Mouse (Mus musculus) neural tube, embryonic 15.5 days (tissue): ENCODE data around the gene Klf6. TPM values are rescaled to one million over a fixed set of nuclear protein-coding genes. Genes with fewer than 3 reads are reported as not detected.

Source experiments
- ATAC-seq: fragments of 200-750 bp; cut with Nextera tagmentation; 2 replicates; pipeline ENCODE4 v1.8.0; 2017; ENCODE audit warnings: mild to moderate bottlenecking, moderate TSS enrichment, moderate library complexity; ENCODE audit not compliant: low FRiP score
- H3K27ac ChIP-seq: fragments of 300-500 bp; sonication (generic); replicated peaks from 2 replicates; pipeline ENCODE4 v1.5.1; 2015; ENCODE audit warnings: mild to moderate bottlenecking, inconsistent platforms
- H3K27me3 ChIP-seq: fragments of 300-500 bp; sonication (generic); replicated peaks from 2 replicates; pipeline ENCODE4 v1.6.1; 2015; ENCODE audit warnings: inconsistent platforms
- H3K36me3 ChIP-seq: fragments of 300-500 bp; sonication (generic); 2 replicates; pipeline ENCODE4 v1.6.1; 2015; ENCODE audit warnings: inconsistent platforms
- H3K4me1 ChIP-seq: fragments of 300-500 bp; sonication (generic); 2 replicates; pipeline ENCODE4 v1.6.1; 2015; ENCODE audit warnings: inconsistent platforms
- H3K4me2 ChIP-seq: fragments of 300-500 bp; sonication (generic); 2 replicates; pipeline ENCODE4 v1.6.1; 2015; ENCODE audit warnings: inconsistent platforms, mild to moderate bottlenecking, moderate library complexity
- H3K4me3 ChIP-seq: fragments of 300-500 bp; sonication (generic); replicated peaks from 2 replicates; pipeline ENCODE4 v1.5.1; 2015; ENCODE audit warnings: mild to moderate bottlenecking, inconsistent platforms
- H3K9ac ChIP-seq: fragments of 300-500 bp; sonication (generic); replicated peaks from 2 replicates; pipeline ENCODE4 v1.6.1; 2015; ENCODE audit warnings: mild to moderate bottlenecking, inconsistent platforms
- H3K9me3 ChIP-seq: fragments of 300-500 bp; sonication (generic); replicated peaks from 2 replicates; pipeline ENCODE4 v1.6.1; 2016; ENCODE audit warnings: inconsistent platforms
- WGBS: fragments of 180-500 bp; shearing (Covaris S2); methylation state at CpG from one replicate; pipeline ENCODE4 v1.1.7; 2015; ENCODE audit warnings: mixed read lengths; 5-methylcytosine and 5-hydroxymethylcytosine counted together
- polyA plus RNA-seq: library from polyadenylated mRNA; unstranded; fragments of >200 nt; fragmentation: Nextera tagmentation; extraction: Ambion mirVana; gene quantifications from 2 replicates; pipeline ENCODE4 v1.2.1, GENCODE M21; 2015

Gene Klf6
- polyA plus RNA-seq, 1 experiment from 2014 or later = 88.2 TPM

- Histone ChIP-seq H3K4me1 (no peaks in the 10 kb centered on the region), H3K9me3 (no peaks in the 10 kb centered on the region), H3K27ac (no peak overlapping the region), H3K4me3 (no peak overlapping the region), H3K36me3 (no peaks in the 10 kb centered on the region), H3K4me2 (no peak overlapping the region), H3K9ac (no peak overlapping the region), H3K27me3 (no peaks in the 10 kb centered on the region)
- no peak for ATAC-seq
- WGBS = 93% methylated on average over 4 of the region's 4 CpGs
Observed at GRCm38 (mm10) chr13:5886810-5887209, 25.5 kb downstream of the Klf6 start.

GRCm38 (mm10) chr13:5888164-5888563 lies 26.9 kb downstream of the Klf6 start:
- Histone ChIP-seq H3K27me3 (no peaks in the 10 kb centered on the region), H3K27ac (no peak overlapping the region), H3K9me3 (no peaks in the 10 kb centered on the region), H3K4me1 (no peaks in the 10 kb centered on the region), H3K9ac (no peak overlapping the region), H3K4me3 (no peak overlapping the region), H3K36me3 (no peaks in the 10 kb centered on the region), H3K4me2 (no peak overlapping the region)
- 86% methylated on average over 5 of the region's 5 CpGs for WGBS
- no peak for ATAC-seq

DNA sequence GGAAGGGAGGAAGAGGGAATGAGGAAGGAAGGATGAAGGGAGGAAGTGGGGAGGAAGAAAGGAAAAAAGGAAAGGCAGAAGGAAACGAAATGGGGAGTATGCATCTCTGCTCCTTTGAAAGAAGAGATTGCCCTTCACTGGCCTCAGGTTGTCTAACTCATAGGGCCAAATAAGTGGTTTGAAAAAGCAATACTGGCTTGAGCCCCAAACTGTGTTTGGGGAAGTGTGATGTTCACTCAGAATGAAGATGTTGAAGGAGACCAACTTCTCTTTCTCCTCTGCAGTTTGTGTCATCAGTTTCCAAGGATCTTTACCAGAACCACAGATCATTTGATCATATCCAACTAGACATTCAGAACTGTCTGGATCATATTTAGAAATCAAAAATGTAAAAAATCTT lies 27.4 kb downstream of the Klf6 start:
- Histone ChIP-seq H3K4me2 (no peak overlapping the region), H3K9me3 (no peaks in the 10 kb centered on the region), H3K9ac (no peak overlapping the region), H3K27me3 (no peaks in the 10 kb centered on the region), H3K4me3 (no peak overlapping the region), H3K36me3 (no peaks in the 10 kb centered on the region), H3K4me1 (no peaks in the 10 kb centered on the region), H3K27ac (no peak overlapping the region)
- 86% methylated on average over 1 of the region's 1 CpGs for WGBS
- no peak for ATAC-seq

GRCm38 (mm10) chr13:5890035-5890434 lies 28.8 kb downstream of the Klf6 start:
- Histone ChIP-seq H3K36me3 (no peaks in the 10 kb centered on the region), H3K9me3 (no peaks in the 10 kb centered on the region), H3K27me3 (no peaks in the 10 kb centered on the region), H3K4me2 (no peak overlapping the region), H3K4me3 (no peak overlapping the region), H3K27ac (no peak overlapping the region), H3K4me1 (no peaks in the 10 kb centered on the region), H3K9ac (no peak overlapping the region)
- 67% methylated on average over 3 of the region's 3 CpGs for WGBS
- no peak for ATAC-seq

DNA sequence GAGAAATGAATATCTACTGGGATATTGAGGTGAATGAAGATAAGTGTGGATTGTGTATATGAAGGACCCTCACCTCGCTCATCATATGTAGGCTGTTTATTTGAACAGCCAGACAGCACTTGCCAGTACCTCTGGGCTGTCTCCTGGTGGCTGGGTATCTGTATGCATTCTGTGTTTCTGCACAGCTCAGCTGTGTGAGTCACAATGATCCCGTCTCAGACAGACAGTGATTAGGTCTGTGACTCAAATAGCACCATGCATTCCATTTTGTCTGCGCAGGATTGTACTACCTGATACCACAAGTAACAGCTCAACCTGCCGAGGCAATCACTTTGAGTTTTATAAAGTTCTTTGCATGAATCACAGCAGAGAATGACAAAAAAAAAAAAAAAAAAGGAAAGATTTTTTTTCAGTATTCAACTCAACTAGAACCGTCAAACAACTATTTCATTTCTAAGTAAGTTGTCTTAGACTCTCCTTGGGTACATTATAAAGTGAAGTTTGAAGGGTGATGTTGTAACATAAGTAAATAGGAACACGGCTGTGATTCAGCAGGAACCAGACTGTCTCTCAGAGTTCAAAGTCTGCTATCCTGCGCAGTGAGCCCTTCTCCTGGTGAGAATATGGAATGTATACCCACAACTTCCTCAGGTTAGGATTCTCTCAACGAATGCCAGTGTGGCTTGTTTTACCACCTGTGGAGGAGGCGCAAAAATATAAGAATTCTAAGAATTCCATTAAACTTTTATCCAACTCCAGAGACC lies 31.6 kb downstream of the Klf6 start:
- Histone ChIP-seq H3K9ac (no peak overlapping the region), H3K27me3 (no peaks in the 10 kb centered on the region), H3K4me2 (no peak overlapping the region), H3K36me3 (no peaks in the 10 kb centered on the region), H3K4me3 (no peak overlapping the region), H3K27ac (no peak overlapping the region), H3K9me3 (no peaks in the 10 kb centered on the region), H3K4me1 (no peaks in the 10 kb centered on the region)
- ATAC-seq = no peak
- WGBS = 86% methylated on average over 9 of the region's 9 CpGs

- H3K4me3 ChIP-seq = no peak overlapping the region
- no peak overlapping the region for H3K9ac ChIP-seq
- no peaks in the 10 kb centered on the region for H3K36me3 ChIP-seq
- no peaks in the 10 kb centered on the region for H3K9me3 ChIP-seq
- H3K27me3 ChIP-seq = no peaks in the 10 kb centered on the region
- H3K4me1 ChIP-seq = no peaks in the 10 kb centered on the region
- 83% methylated on average over 3 of the region's 3 CpGs for WGBS
- no peak overlapping the region for H3K4me2 ChIP-seq
- ATAC-seq = no peak
- no peak overlapping the region for H3K27ac ChIP-seq
Observed at GRCm38 (mm10) chr13:5894910-5895309, 33.6 kb downstream of the Klf6 start.

GRCm38 (mm10) chr13:5895851-5896250 lies 34.6 kb downstream of the Klf6 start:
- Histone ChIP-seq H3K4me2 (no peak overlapping the region), H3K27ac (no peak overlapping the region), H3K36me3 (no peaks in the 10 kb centered on the region), H3K27me3 (no peaks in the 10 kb centered on the region), H3K4me3 (no peak overlapping the region), H3K4me1 (no peaks in the 10 kb centered on the region), H3K9me3 (no peaks in the 10 kb centered on the region), H3K9ac (no peak overlapping the region)
- 42% methylated on average over 3 of the region's 3 CpGs for WGBS
- ATAC-seq = no peak

GRCm38 (mm10) chr13:5897176-5897959 lies 36.1 kb downstream of the Klf6 start:
- Histone ChIP-seq H3K9ac (no peak overlapping the region), H3K9me3 (no peaks in the 10 kb centered on the region), H3K4me1 (no peaks in the 10 kb centered on the region), H3K36me3 (no peaks in the 10 kb centered on the region), H3K4me3 (no peak overlapping the region), H3K27me3 (no peaks in the 10 kb centered on the region), H3K27ac (no peak overlapping the region), H3K4me2 (no peak overlapping the region)
- no peak for ATAC-seq
- 73% methylated on average over 14 of the region's 14 CpGs for WGBS

GRCm38 (mm10) chr13:5899021-5899420 lies 37.7 kb downstream of the Klf6 start:
- H3K4me2 ChIP-seq = no peak overlapping the region
- H3K4me3 ChIP-seq = no peak overlapping the region
- ATAC-seq = no peak
- no peaks in the 10 kb centered on the region for H3K9me3 ChIP-seq
- no peak overlapping the region for H3K9ac ChIP-seq
- H3K27ac ChIP-seq = no peak overlapping the region
- WGBS = 85% methylated on average over 1 of the region's 1 CpGs
- no peaks in the 10 kb centered on the region for H3K27me3 ChIP-seq
- no peaks in the 10 kb centered on the region for H3K36me3 ChIP-seq
- H3K4me1 ChIP-seq = no peaks in the 10 kb centered on the region

- WGBS = 35% methylated on average over 3 of the region's 3 CpGs
- Histone ChIP-seq H3K4me3 (no peak overlapping the region), H3K27ac (no peak overlapping the region), H3K36me3 (no peaks in the 10 kb centered on the region), H3K9me3 (no peaks in the 10 kb centered on the region), H3K4me2 (no peak overlapping the region), H3K4me1 (no peaks in the 10 kb centered on the region), H3K27me3 (no peaks in the 10 kb centered on the region), H3K9ac (no peak overlapping the region)
- ATAC-seq = no peak
Observed at GRCm38 (mm10) chr13:5899641-5900040, 38.4 kb downstream of the Klf6 start.

- Histone ChIP-seq H3K4me3 (no peak overlapping the region), H3K9ac (no peak overlapping the region), H3K9me3 (no peaks in the 10 kb centered on the region), H3K36me3 (no peaks in the 10 kb centered on the region), H3K27me3 (no peaks in the 10 kb centered on the region), H3K4me2 (no peak overlapping the region), H3K4me1 (no peaks in the 10 kb centered on the region), H3K27ac (no peak overlapping the region)
- ATAC-seq = no peak
- 68% methylated on average over 3 of the region's 3 CpGs for WGBS
Observed at GRCm38 (mm10) chr13:5913201-5913600, 51.9 kb downstream of the Klf6 start.

DNA sequence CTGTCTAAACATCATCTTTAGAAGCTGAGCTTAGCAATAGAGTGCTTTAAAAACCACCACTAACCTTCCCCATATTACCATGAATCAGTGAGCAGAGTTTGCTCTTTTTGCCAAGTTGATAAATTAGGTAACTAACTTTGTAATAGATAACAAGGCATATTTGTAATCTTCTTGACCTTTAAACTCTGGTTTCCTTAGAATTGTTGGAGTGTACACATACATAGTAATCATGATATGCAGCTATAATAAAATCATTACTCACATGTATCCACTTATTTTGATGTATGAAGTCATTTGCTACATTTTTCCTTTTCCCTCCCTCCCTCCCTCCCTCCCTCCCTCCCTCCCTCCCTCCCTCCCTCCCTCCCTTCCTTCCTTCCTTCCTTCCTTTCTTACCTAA lies 56.1 kb downstream of the Klf6 start:
- no peaks in the 10 kb centered on the region for H3K4me1 ChIP-seq
- H3K4me2 ChIP-seq = no peak overlapping the region
- no peaks in the 10 kb centered on the region for H3K36me3 ChIP-seq
- no peak overlapping the region for H3K4me3 ChIP-seq
- H3K27ac ChIP-seq = no peak overlapping the region
- no peak overlapping the region for H3K9ac ChIP-seq
- H3K9me3 ChIP-seq = no peaks in the 10 kb centered on the region
- no peak for ATAC-seq
- no peaks in the 10 kb centered on the region for H3K27me3 ChIP-seq
